8 mouse cellular contexts compared by ENCODE assay signal in the genomic region with DNA sequence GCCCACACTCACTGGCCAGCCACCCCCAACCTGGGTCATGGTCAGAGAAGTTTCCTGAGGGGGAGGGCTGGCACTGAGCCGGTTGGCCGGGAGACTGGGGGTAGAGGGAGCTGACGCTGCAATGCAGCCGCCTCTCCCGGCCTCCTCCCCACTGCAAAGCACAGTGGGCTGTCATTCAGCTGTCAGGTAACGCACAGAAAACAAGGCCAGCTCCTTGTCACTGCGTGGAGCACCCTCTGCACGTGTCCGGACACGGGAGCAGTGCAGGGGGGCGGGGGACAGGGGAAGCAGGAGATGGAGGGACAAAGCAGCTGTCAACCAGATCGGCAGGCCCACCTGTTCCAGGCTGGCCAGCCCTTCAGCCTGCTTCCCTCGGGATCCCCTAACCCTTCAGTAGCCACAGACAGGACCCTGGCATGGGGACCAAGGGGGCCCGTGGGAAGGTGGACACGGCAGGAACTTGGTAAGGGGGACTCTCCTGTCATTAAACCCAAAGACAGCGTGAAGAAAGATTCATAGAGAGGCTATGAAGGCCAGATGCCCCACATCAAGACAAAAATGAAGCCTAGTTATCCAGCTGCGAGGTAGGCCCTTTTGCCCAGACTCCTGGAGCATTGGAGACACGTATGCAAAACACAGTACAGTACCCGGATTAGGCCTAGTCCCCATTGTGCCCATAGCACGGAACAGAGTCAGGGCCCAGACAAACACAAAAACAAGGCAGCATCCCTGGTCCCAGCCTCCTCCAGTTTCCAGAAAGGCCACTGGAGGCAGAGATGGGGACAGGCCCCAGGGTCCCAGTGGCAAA. TPM values are rescaled to one million over a fixed set of nuclear protein-coding genes. Genes with fewer than 3 reads are reported as not detected.
DNase-seq lines count a peak whose midpoint lies in the region; ATAC-seq lines count a peak whose summit lies in the region.

No protein-coding gene starts in this region.

- no peak overlapping the region for H3K9ac ChIP-seq in liver, embryonic 16.5 days (ENCODE audit: low read depth, low read length)
- H3K9ac ChIP-seq in liver, embryonic 12.5 days = no peak overlapping the region

- peak; percentile 82 for DNase-seq in cerebellum, adult 11-12 months
- peak; percentile 55 to 72 for DNase-seq in frontal cortex, postnatal 10 days (ENCODE audit: low spot score in 2 of 2)
- DNase-seq in left cerebral cortex, postnatal 36 days (ENCODE audit: low spot score in 2 of 2) = peak; percentile 54 to 59
- DNase-seq in right cerebral cortex, adult 18-20 months = peak; percentile 55
- DNase-seq in urinary bladder, adult 18-20 months (ENCODE audit: low spot score in 2 of 2) = no peak
- no peak for DNase-seq in gastrocnemius, postnatal 4 days (ENCODE audit: low spot score in 2 of 2)

- H3K9me3 ChIP-seq in liver, embryonic 16.5 days (replicated peaks; ENCODE audit: control insufficient read depth, low read length) = no peaks in the 10 kb centered on the region
- H3K9me3 ChIP-seq in liver, embryonic 12.5 days (replicated peaks) = no peaks in the 10 kb centered on the region

- H3K27me3 ChIP-seq in liver, embryonic 16.5 days (ENCODE audit: control insufficient read depth, insufficient read depth, low read depth, low read length) = peaks cover 28% of the 10 kb centered on the region
- peaks cover 36% of the 10 kb centered on the region for H3K27me3 ChIP-seq in liver, embryonic 12.5 days (replicated peaks)

- ATAC-seq in liver, embryonic 16.5 days (ENCODE audit: low read depth) = 0 out of 2 replicates have a peak, but pooled peaks have one; percentile 30
- ATAC-seq in liver, embryonic 12.5 days = no peak

- H3K27ac ChIP-seq in liver, embryonic 16.5 days (ENCODE audit: low read length) = no peak overlapping the region
- no peak overlapping the region for H3K27ac ChIP-seq in liver, embryonic 12.5 days

- intact Hi-C loops in left cerebral cortex, postnatal 36 days (cut with DNase I) = no loop called here

- no peaks in the 10 kb centered on the region for H3K36me3 ChIP-seq in liver, embryonic 16.5 days (ENCODE audit: control insufficient read depth, insufficient read depth)
- H3K36me3 ChIP-seq in liver, embryonic 12.5 days = peaks cover 15% of the 10 kb centered on the region; the same call in 1 of the 2 replicates

- H3K4me3 ChIP-seq in liver, embryonic 16.5 days (ENCODE audit: low read depth, low read length) = no peak overlapping the region
- H3K4me3 ChIP-seq in liver, embryonic 12.5 days = no peak overlapping the region

- H3K4me1 ChIP-seq in liver, embryonic 16.5 days (ENCODE audit: control insufficient read depth, low read depth, low read length) = peaks cover 2% of the 10 kb centered on the region; the same call in 1 of the 2 replicates
- peaks cover 25% of the 10 kb centered on the region for H3K4me1 ChIP-seq in liver, embryonic 12.5 days

- WGBS in liver, embryonic 16.5 days (ENCODE audit: insufficient replicate concordance) = 67% methylated on average over 20 of the region's 20 CpGs
- 61% methylated on average over 20 of the region's 20 CpGs for WGBS in liver, embryonic 12.5 days (ENCODE audit: insufficient replicate concordance)

- no peak overlapping the region for H3K4me2 ChIP-seq in liver, embryonic 16.5 days (ENCODE audit: low read depth, low read length)
- H3K4me2 ChIP-seq in liver, embryonic 12.5 days = no peak overlapping the region

RNA-seq across cellular contexts. Expression of a gene that starts 30.2 kb away (rescaled TPM):
- 15.8 and 16.3 TPM in 2 replicates for polyA plus RNA-seq in liver, embryonic 16.5 days (2015; fragmentation: Nextera tagmentation; extraction: Ambion mirVana)
- 17.8 and 18.2 TPM in 2 replicates for polyA plus RNA-seq in liver, embryonic 12.5 days (2016; fragmentation: Nextera tagmentation; extraction: Ambion mirVana)
- 10 to 100 TPM; 15.1 to 17.0 TPM for total RNA-seq in left cerebral cortex, postnatal 36 days (2021)
- 10 to 100 TPM; 14.5 to 15.5 TPM for total RNA-seq in gastrocnemius, postnatal 4 days (2021)

RNA-seq across cellular contexts. Expression of a gene that starts 38.5 kb away (rescaled TPM):
- polyA plus RNA-seq in liver, embryonic 16.5 days (2015; fragmentation: Nextera tagmentation; extraction: Ambion mirVana) = 0.57 and 0.87 TPM in 2 replicates
- polyA plus RNA-seq in liver, embryonic 12.5 days (2016; fragmentation: Nextera tagmentation; extraction: Ambion mirVana) = 1.7 and 2.2 TPM in 2 replicates
- 100 to 1,000 TPM; 128 to 134 TPM for total RNA-seq in left cerebral cortex, postnatal 36 days (2021)
- 10 to 100 TPM; 40.4 to 43.6 TPM for total RNA-seq in gastrocnemius, postnatal 4 days (2021)

Comparison
In these comparisons a context has a peak if more than half of its experiments do, and no peak if none do; other contexts are left out.
1. DNase-seq: peak in cerebellum, adult 11-12 months (single experiment), frontal cortex, postnatal 10 days (2 of 2), left cerebral cortex, postnatal 36 days (2 of 2) and right cerebral cortex, adult 18-20 months (single experiment); none in urinary bladder, adult 18-20 months (0 of 2) and gastrocnemius, postnatal 4 days (0 of 2).